Mouse (Mus musculus): Measurements from ENCODE around the gene Cdc42bpb. TPM values are rescaled to one million over a fixed set of nuclear protein-coding genes. Genes with fewer than 3 reads are reported as not detected.

Cdc42bpb gene
- total RNA-seq, 2 experiments from 2014 or later: 113 to 138 TPM

GRCm38 (mm10) chr12:111387146-111387545 lies 9.6 kb upstream of the Cdc42bpb start:
- DNase-seq (ENCODE audit: low spot score in 2 of 2): no peak

DNA sequence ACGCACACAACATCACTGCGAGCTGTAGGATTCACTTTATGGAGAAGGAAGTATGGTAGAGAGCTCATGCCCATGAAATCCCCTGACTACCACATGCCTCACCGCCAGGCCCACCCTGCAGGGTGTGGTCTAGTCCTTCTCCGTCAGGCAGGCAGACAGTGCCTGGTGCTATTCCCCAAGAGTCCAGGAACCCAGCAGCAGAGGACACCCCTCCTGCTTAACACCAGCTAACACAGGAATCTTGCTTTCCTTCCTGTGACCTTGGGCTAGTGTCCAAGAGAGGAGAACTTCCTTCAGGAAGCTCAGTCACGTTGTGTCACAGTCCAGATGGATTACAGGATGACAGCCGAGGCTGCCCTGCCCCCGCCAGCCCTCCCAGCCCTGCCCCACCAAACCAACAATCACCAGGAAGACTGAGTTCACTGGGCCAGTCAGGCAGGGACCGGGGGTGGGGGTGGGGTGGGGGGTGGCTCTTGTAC lies 9.2 kb upstream of the Cdc42bpb start:
- DNase-seq (ENCODE audit: low spot score in 2 of 2): peak in 1 of 2 experiments; percentile 29

DNA sequence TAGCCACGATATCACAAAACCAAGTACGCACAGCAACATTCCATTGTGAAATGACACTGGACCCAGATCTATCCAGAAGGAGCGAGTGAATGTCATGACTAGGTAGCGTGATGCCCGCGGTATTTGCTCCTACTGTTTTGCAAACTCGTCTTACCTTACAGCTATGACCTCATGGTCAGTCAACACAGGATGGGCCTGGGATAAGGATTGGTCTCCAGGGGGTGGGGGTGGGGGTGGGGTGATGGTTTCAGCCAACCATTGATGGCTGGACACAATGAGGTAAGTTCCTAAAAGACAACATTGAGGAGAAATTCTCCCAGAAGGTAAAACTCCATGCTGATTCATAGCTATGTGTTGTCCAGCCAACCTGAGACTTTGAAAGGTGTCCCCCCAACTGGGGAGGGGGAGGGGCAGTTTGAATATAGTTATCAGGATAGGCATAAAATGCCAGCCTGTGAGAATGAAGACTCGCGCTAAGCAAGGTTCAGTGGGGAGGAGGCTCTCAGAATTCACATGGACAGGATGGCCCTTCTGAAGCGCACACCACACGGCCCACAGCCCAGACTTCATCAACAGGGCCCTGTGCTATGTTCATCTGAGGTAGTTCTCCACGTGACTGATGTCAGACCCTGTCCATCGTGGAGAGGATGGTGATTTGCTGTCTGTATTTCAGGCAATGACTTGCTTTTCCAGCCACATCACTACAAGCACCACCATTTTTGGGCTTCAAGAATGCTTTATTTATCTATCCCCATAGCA lies 8.5 kb upstream of the Cdc42bpb start:
- no peak for DNase-seq (ENCODE audit: low spot score in 2 of 2)

DNA sequence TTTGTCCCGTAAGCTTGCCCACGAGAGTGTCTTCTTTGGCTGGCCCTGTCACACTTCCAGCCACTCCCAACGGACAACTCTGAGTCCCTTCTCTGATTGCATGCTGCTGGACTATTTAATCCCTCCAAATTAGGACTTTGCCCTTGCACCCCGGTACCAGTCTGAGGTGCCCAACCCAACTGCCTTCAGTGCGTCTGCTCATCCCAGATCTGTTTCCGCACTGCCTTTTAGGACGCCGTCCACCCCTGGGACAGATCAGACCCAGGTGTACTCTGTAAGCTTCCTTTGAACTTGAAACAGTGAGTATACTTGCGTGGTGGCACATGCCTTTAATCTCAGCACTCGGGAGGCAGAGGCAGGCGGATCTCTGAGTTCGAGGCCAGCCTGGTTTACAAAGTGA lies 1.3 kb upstream of the Cdc42bpb start:
- DNase-seq (ENCODE audit: low spot score in 2 of 2): no peak

GRCm38 (mm10) chr12:111377986-111378490 lies 520 bp upstream of the Cdc42bpb start:
- peak in 1 of 2 experiments; percentile 49 for DNase-seq (ENCODE audit: low spot score in 2 of 2)

GRCm38 (mm10) chr12:111376826-111377331 lies 639 bp downstream of the Cdc42bpb start:
- peak; percentile 57 to 67 for DNase-seq (ENCODE audit: low spot score in 2 of 2)

DNA sequence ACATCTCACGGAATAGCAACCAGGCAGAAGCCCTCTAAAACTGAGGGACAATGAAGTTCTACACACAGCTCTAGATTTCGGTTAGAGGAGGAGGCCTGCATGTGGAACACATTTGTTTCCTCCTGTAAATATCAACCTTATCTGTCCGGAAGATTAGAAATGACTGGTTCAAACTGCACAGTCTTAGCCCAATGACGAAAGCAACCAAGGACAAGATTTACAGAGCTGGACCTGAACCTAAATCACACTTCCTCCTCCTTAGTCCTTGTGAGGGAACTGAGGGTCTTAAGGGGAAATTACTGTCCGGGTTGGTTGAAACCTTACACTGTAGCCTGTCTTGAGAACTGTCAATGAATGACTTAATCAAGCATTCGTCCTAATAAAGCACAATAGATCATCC lies 1.5 kb downstream of the Cdc42bpb start:
- DNase-seq (ENCODE audit: low spot score in 2 of 2): no peak

DNA sequence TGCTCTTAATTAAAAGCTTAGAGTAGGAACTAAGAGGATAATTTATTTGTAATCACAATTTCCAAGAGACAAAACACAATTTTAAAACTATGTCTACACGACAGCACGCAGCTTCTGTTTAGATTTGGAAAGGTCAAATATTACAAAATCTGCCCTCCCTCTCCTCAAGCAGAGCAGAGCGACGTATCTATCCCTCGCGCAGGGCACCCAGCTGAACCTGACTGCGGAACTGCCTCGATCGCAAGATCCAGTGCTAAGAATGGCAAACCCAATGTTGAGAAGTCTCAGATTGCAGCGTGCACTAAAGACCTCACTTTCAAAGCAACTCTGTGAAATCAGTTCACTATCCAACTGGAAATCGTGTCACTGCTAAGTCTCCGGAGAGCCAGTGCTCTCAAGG lies 2.0 kb downstream of the Cdc42bpb start:
- peak in 1 of 2 experiments; percentile 27 for DNase-seq (ENCODE audit: low spot score in 2 of 2)

DNA sequence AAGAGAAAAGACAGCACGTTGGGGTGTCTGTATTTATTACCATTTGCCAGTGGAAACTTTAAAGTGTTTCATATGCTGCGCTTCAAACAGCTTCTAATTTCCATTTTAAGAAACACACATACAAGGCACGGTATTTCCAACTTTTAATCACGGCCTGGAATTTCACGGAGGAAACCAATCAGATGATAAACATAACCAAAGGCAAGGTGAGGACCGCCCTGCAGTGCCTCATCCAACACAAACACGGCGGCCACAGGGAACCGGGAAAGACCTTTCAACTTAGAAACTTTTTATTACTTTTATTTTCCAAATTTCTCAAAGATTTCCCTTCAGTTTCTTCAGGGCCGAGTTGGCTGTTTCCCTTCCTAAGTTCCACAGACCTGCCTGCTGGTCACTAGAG lies 2.8 kb downstream of the Cdc42bpb start:
- no peak for DNase-seq (ENCODE audit: low spot score in 2 of 2)

- DNase-seq (ENCODE audit: low spot score in 2 of 2): no peak
Measured at GRCm38 (mm10) chr12:111373411-111373810, 4.1 kb downstream of the Cdc42bpb start.

DNA sequence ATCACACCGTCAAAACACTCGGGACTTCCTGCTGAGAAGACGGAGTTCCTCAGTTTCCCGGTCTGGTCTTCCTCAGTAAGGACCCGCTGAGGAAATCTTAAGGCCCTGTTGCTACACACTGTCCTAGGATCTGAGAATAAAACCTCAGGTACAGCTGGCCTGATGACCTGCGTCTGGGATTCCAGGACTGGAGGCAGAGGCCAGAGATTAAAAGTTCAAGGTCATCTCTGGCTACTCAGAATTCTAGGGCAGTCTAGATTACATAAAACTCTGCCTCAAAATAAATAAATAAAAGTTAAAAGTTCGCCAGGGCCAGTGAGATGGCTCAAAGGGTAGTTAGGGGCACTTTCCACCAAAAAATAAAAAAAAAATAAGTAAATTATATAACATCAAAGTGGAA lies 5.6 kb downstream of the Cdc42bpb start:
- no peak for DNase-seq (ENCODE audit: low spot score in 2 of 2)

DNA sequence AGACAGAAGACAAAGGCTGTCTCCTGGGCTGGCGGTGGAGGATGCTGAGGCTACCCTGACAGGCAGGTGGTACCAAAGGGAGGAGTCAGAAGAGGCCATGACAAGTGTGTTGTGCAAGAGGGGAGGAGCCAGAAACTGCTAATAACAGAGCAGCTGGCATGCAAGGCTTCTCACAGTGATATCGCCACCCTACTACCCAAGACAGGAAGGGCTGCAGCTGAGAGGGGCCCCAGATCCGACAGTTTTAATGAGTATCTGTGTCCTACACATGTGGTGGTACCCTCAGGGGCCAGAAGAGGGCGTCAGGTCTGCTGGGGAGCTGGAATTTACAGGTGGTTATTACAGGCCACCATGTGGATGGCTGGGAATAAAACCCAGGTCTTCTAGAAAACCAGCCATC lies 7.3 kb downstream of the Cdc42bpb start:
- no peak for DNase-seq (ENCODE audit: low spot score in 2 of 2)

DNA sequence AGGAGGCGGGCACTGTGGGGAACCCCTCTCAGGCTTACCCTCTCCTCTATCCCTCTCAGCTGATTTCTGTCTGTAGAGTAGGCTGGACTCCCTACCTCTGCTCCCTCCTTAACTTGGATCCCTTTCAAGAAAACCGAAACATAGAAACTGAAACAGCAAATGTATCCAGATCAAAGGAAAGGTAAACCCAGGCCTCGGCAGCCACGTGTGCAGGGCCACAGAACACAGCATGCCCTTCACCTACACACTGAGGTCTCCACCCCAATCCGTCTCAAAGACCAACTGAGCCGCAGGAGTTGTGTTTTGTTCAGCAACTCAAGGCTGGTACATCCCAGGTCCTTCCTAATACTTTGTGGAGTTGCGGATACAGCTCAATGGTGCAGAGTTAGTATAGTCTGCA lies 10.5 kb downstream of the Cdc42bpb start:
- no peak for DNase-seq (ENCODE audit: low spot score in 2 of 2)

GRCm38 (mm10) chr12:111364234-111364633 lies 13.3 kb downstream of the Cdc42bpb start:
- DNase-seq (ENCODE audit: low spot score in 2 of 2): no peak

DNA sequence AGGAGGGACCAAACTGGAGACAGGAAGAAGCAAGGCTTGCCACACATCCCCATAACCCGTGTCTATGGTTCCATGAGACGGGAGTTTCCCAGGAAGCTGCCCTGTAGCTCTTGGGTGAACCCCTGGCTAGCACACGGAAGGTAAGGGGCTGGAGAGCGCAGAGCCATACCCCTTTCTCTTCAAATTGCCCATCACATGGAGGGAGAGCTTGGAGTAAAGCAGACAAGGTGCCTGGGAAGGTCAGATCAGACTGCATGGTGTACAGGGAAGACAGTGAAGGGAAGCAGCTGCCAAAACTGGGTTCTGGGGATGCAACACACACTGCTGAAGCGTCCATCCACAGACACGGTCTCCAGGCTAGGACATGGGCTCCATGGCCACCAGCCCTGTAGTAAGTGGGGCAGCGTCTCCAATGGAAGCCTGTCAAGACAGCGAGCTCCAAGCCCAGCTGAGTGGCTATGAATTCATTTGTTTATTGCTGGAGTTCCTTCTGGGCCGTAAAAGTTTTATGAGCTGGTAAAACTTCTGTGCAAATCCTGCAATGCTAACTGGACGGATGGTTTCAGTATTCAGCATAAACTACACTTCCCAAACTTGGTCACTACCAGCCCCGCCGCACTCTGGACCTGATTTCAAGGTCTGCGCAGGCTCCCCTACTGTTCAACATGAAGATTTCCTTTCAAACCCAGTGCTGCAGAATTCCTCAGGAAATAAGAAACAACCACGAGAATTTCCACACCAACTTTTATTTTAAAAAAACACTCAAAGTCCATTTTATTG lies 16.0 kb downstream of the Cdc42bpb start:
- DNase-seq (ENCODE audit: low spot score in 2 of 2): no peak

DNA sequence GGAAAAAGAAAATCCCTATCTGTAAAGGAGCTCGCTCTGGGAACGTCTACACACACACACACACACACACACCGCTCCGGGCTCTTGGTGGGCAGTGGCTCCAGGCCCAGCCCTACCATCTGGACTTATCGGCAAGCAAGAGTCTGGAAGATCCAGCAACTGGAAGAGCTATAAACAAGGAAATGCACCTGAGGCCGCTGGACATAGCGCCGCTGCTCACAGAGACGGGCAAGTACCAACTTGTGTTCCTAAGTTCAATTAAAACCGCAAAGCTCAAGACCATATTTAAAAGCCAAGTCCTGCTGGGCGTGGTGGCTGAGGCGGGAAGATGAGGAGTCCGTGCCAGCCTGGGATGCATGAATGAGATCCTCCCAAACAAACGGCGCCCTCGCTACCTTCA lies 16.8 kb downstream of the Cdc42bpb start:
- no peak for DNase-seq (ENCODE audit: low spot score in 2 of 2)

GRCm38 (mm10) chr12:111356216-111356615 lies 21.3 kb downstream of the Cdc42bpb start:
- DNase-seq (ENCODE audit: low spot score in 2 of 2): no peak

GRCm38 (mm10) chr12:111354142-111354541 lies 23.4 kb downstream of the Cdc42bpb start:
- no peak for DNase-seq (ENCODE audit: low spot score in 2 of 2)

GRCm38 (mm10) chr12:111353439-111353915 lies 24.0 kb downstream of the Cdc42bpb start:
- no peak for DNase-seq (ENCODE audit: low spot score in 2 of 2)

DNA sequence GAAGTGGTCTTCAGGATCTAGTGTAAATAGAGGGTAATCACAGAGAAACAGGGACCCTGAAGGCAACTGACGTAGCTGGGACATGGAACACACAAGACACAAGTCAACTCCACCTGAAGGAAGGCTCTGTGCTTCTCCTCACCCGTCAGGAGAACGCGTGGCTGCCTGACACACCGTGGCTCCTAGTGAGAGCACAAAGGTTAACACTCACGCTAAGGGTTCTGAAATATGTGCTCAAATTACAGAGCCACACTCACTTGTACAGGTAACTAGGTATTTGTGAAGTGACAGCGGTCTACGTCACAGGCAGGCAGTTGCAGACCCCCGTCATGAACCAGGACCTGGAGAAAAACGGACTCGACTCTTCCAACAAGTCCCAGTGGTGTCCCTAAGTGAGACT lies 24.5 kb downstream of the Cdc42bpb start:
- no peak for DNase-seq (ENCODE audit: low spot score in 2 of 2)

- DNase-seq (ENCODE audit: low spot score in 2 of 2): no peak
Measured at GRCm38 (mm10) chr12:111352520-111352919, 25.0 kb downstream of the Cdc42bpb start.
